Mouse (Mus musculus) left cerebral cortex, postnatal 10 days (tissue): ENCODE data around the gene Acad12. TPM values are rescaled to one million over a fixed set of nuclear protein-coding genes. Genes with fewer than 3 reads are reported as not detected.
"Not testable (repeated sequence)": the region's sequence is repeated elsewhere in the genome, so short reads cannot be mapped to it uniquely, and the experiment has no call there.

Experiments used
- DNase-seq, 2 experiments: peaks; one replicate each; pipeline ENCODE4 v3.0.0; 2021 to 2022; ENCODE audit warnings: low spot score in 2 of 2, mixed read lengths in 1 of 2; ENCODE audit errors: extremely low spot score in 1 of 2
- intact Hi-C: fragments of 180-260 bp; cut with DNase I; formaldehyde crosslinking; loops from one replicate; pipeline ENCODE4 v1.15.1; 2025
- total RNA-seq, 2 experiments: library from RNA; stranded (reverse); gene quantifications; 2 replicates each; pipeline ENCODE4 v1.2.3; 2021

Acad12 gene
- total RNA-seq, result 1 to 10 TPM; 4.0 to 5.4 TPM

DNA sequence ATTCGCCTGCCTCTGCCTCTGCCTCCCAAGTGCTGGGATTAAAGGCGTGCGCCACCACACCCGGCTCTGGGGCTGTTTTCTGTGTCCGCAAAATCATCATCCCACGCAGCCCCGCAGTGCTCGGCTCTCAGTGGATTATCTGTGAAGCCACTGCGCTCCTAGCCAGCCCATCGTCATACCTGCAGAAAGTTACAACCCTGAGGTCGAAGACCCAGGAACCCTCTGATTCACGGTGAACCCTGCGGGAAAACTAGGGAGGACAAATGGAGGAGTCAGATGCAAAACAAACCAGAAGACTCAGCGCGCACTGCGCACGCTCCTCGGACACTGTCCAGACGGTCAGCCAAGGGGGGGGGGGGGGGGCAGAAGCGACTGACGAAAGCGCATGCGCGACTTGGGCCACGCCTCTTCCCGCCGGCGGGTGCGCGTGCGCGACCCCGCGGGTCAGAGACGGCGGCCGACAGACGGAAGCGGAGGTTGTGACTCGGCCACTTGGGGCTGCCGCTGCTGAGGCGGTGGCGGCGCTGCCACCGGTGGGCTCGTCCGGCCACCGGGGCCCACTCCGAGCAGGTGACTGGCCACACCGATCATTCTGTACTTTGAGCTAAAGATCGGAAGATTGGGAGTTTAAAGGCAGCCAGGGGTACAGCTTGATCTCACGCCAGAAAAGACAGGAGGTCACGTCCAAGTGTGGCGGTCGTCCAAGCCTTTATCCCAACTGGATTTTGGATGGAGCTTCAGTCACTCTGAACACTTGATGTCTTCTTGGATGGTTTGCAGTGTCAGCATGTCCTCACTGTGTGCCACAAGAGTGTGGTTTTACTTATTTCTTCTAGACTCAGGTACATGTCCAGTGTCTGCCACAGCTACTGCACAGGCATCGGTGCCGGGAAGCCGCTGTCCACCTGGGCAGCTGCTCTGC lies at the start of gene Acad12:
Gene Acad12, minus strand, starts transcription at position 347 of the 922 bp plus-strand sequence.
- intact Hi-C loops, result no loop called here

DNA sequence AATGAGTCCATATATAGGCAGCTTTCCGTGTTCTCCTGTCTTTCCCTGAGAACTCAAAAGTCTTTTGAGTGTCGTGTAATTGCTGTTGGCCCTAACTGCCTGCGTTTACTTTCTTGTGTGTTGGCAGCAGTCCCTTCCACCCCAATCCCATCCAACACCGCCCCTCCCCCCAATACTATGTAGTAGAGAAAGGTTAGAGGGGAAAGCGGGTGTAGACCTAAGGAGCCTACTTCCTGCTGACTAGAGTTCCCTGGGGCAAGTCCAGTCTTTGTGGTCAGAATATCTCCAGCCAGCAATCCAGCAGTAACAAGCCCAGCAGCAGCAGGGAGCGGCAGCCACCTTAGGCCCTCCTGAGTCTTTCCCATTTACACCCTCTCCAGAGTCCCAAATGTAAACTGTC lies 49.7 kb upstream of the Acad12 start:
- intact Hi-C loops, result no loop called here
- no peak for DNase-seq

More for the DNA sequence above, at the start of gene Acad12:
- DNase-seq, result peak; percentile 48 to 90

DNA sequence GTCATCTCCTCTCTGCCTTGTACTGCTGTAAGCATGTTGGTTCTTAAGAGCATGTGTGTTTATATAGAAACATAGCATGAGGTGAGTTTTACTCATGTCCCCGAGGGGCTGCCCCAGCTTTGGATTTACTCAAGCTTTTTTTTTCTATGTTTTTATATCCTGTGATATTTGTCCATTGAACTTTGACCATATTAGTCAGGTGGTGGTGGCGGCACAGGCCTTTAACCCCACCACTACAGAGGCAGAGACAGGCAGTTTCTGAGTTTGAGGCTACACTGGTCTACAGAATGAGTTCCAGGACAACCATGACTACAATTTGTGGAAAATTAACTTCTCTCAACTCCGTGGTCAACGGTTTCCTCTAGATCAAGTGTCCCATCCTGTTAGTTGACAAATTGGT lies 48.3 kb upstream of the Acad12 start:
- no peak for DNase-seq
- intact Hi-C loops, result no loop called here

DNA sequence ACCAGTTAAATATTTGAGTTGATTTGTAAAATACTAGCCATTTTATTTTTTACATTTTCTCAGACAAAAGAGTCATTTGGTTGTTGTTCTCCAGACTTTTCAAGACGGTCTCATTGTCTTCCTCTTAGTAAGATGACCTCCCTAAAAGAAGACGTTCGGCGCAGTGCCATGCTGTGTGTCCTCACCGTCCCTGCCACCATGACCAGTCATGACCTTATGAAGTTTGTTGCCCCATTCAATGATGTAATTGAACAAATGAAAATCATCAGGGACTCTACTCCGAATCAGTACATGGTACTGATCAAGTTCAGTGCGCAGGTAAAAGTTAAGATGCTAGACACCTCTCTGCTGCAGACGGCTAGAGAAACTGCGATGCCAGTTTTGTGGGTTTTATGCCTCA lies 46.2 kb upstream of the Acad12 start:
- intact Hi-C loops, result no loop called here
- DNase-seq, result no peak

DNA sequence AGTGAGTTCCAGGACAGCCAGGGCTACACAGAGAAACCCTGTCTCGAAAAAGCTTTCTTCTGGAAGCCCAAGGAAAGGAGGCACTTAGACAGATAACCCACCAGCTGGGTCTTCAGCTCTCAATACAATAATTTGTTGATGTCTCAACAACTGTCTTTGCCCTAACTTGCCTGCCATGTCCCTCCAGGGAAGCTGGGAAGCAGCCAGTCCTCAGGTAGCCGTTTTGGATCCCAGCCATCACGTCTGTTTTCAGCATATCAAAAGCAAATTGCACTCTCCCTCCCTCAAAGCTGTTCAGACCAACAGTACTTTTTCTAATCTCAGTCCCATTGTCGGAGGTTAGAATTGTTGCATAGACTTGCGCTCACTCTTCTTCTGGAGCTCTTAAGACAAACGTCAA lies 45.3 kb upstream of the Acad12 start:
- intact Hi-C loops, result no loop called here

DNA sequence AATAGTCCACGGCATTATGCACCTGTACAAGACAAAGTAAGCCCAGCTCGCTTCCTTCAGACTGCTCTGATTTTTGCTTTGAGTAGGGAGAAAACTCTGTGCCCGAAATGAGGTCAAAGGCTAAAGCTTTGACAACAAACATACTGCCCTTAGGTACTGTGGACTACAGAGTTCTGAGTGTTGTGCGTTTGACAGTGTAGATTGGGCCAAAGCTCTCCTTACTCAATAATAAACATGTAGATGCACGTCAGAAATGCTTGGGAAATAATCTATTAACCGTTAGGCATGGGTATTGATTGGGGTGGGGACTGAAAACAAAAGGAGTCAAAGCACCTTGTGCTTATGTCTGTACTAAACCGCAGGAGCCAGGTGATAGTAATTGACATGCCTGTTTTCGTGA lies 44.7 kb upstream of the Acad12 start:
- DNase-seq, result no peak
- intact Hi-C loops, result no loop called here

More for the DNA sequence above, 45.3 kb upstream of the Acad12 start:
- DNase-seq, result no peak

DNA sequence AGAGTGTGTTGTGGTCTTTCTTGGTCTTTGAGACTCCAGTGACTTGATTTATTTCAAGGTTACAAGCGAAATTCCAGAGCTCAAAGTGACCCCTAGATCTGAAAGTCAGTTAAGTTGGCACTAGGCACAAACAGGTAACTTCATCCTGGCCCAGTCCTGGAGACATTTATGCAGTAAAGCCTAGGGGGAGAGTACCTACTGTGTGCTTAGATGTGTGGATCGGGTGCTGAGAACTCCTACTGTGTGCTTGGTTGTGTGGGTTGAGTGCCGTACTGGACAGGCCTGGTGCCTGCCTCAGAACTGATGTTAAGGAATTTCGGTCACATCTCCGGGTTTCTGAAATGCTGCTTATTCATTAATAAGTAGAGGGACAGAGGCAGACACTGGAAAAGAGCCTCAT lies 42.8 kb upstream of the Acad12 start:
- no peak for DNase-seq
- intact Hi-C loops, result no loop called here

DNA sequence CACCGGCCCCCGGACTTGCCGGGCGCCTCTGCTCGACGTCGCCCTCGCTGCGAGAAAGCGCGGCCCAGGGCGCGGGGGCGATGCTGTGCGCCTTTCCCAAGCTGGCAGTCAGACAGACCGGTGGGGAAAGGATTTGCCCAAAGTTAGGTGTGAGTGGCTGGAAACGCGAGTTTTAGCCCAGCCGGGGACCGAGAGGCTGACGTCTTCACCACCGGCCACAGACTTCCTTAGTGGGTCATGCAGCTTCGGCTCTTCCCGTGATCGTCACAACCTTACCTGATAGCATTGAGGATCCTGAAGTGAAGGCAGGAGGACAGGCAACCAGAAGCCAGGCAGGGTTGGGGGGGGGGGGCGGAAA lies 42.1 kb upstream of the Acad12 start:
- intact Hi-C loops, result no loop called here
- DNase-seq, result peak in 1 of 2 experiments; percentile 63

DNA sequence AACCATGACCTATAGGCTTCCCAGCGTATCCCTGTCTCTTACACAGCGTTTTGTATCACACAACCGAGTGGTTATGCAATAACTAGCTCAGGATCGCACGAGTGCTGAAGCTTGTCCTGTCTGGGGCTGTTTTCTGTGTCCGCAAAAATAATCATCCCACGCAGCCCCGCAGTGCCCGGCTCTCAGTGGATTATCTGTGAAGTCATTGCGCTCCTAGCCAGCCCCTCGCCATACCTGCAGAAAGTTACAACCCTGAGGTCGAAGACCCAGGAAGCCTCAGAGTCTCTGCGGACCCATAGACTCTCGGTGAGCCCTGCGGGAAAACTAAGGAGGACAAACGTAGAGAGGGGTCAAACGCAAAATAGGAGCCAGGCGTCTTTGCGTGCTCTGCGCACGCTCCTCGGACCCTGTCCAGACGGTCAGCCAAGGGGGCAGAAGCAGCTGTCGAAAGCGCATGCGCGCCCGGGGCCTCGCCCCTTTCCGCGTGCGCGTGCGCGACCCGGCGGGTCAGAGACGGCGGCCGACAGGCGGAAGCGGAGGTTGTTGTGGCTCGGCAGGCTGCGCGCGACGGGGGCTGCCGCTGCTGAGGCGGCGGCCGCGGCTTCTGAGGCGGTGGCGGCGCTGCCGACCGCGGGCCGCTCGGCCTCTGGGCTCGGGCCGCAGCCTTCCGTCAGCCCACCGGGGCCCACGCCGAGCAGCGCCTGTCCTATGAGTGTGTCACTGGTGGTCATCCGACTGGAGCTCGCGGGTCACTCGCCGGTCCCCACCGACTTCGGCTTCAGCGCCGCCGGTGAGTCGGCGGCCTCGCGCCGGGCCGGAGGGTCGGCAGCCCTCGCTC lies 41.5 kb upstream of the Acad12 start, which contains the start of the genes Acad10 and Brap:
Gene Acad10, minus strand, starts transcription at position 456 of the 838 bp plus-strand sequence.
Gene Brap, plus strand, starts transcription at position 505 of the 838 bp plus-strand sequence.
- intact Hi-C loops, result no loop called here
- DNase-seq, result peak; percentile 90 to 96

DNA sequence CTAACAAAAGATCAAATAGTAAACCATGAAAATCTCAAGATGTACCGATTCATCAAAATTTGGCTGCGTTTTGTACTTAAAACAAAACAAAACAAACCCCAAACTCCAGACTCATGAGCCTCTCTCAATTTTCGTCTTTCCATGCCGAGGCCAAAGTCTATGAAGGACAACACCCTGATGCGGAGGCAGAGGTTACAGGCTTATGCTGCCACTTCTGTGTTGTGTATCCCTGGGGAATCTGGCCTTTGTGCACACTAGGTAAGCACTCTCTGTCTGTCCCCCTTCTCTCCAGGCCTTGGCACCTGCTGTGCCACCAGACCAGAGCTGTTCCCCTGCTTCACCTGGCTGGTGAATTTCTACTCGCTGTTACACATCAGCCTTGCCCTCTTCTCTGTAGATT lies 38.9 kb upstream of the Acad12 start:
- intact Hi-C loops, DNase-seq: not testable (repeated sequence)

DNA sequence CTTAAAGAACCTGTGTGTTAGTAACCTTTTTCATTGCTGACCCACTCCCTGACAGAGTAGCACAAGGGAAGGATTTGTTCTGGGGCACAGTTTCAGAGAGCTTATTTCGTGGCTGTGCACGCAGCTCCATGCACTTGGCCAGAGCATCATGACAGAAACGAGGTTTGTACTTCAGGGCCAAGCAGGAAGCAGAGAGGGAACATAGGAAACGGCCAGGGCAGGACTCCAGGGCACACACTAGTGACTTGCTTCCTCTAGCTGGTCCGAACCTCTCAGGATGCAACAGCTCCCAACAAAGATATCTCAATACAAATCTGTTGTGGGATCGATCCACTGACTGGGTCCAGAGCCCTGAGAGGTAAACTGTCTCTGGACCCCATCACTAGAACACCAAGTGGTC lies 38.1 kb upstream of the Acad12 start:
- DNase-seq, intact Hi-C loops: not testable (repeated sequence)

DNA sequence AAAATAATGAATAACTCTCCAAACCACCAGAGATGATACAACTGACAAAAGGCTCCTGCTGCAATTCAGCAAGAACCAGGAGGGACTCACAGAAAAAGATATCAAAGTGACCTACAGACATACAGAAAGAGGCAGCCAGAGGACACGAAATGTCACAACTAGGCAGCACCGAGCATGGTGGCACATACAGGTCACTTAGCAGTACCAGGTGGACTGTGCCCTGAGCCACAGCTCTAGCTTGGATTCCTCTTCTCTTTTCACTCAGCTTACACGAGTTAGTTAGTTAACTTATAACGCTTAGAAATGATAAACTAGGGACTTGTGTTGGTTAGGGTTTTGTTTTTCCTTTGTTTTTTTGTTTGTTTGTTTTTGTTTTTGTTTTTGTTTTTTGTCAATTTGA lies 35.8 kb upstream of the Acad12 start:
- intact Hi-C loops, result no loop called here
- DNase-seq, result no peak

DNA sequence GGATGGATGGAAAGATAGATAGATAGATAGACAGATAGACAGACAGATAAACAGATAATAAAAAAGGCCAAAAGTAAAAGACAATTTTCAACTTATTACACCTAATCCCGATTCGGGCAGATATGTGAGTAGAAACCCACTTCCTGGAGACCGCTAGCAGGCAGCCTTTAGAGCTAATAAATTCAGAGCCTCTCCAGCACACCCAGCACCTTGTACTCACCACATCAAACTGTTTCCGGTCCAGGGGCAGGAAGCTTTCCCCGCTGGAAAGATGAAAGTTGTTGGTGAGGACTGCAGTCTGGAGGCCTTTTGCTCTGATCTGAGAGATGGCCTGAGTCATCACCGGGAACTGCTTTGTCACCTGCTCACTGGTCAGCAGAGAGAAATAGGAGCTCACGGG lies 30.4 kb upstream of the Acad12 start:
- intact Hi-C loops, result no loop called here
- no peak for DNase-seq

DNA sequence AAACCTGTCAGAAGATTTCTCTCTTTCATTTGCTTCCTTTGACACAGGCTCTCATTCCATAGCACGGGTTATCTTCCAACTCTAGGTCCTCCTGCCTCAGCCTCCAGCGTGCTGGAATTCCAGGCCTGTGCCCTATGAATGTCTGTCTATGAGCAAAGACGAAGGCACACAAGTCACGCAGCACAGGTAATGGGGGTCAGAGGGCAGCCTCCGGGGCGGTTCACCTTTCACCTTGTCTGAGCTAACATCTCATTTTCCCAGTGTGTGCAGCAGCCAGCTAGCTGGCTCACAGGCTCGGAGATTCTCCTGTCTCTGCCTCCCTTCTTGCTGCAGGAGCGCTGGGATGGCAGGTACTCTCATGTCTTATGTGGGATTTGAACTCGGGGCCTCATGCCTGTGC lies 20.9 kb upstream of the Acad12 start:
- intact Hi-C loops, result no loop called here
- DNase-seq, result no peak

DNA sequence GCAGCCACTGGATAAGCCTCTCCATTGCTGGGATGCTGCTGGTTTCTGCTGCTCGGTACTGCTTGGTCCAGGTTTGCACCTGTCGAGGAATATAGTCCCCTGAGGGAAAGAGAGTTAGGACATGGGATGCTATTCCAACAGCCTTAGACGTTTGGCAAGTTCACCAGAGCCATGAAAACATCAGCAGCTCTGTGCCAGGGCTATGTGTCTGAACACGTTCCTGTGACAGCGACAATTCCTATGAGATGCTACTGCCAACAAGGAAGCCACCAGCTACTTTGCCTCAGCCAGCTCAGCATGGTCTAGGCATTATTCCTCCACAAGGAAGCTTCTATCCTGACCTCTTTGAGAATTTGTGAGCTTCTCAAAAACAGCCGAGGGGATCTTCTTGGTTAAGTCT lies 18.6 kb upstream of the Acad12 start:
- DNase-seq, result no peak
- intact Hi-C loops, result no loop called here

DNA sequence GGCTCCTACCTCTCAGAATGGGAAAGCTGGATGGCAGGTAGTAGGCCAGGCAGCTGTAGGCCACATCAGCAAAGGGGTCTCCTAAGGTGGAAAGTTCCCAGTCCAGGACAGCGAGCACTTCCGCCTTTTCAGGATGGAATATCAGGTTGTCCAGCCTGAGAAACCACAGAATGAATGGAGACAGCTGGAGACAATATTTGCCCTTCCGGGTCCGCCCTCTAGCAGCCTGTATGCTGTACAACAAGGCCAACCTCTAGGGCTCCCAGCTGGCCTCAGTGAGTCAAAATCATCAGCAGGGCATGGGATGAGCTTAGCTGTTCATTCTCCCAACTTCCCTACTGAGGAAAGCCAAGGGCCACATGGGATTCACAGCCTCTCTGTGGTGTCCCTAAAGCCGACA lies 15.9 kb upstream of the Acad12 start:
- intact Hi-C loops, result no loop called here
- DNase-seq, result no peak

DNA sequence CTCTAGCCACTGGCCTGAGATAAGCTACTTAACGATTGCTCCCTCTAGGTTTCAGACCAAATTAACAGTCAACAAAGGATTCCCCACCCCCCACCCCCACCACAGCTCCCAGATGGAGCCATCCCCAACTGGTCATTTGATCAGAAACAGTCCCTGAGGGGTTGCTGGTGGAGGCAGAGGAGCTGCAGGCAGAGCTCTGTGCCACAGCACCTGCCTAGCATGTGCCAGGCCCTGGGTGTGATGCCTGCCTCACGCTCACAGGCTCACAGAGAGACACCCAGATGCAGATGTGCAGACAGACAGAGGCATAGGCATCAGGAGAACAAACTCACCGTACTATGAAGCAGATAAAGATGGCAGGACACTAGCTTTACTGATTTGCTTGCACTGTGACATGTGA lies 14.1 kb upstream of the Acad12 start:
- no peak for DNase-seq

DNA sequence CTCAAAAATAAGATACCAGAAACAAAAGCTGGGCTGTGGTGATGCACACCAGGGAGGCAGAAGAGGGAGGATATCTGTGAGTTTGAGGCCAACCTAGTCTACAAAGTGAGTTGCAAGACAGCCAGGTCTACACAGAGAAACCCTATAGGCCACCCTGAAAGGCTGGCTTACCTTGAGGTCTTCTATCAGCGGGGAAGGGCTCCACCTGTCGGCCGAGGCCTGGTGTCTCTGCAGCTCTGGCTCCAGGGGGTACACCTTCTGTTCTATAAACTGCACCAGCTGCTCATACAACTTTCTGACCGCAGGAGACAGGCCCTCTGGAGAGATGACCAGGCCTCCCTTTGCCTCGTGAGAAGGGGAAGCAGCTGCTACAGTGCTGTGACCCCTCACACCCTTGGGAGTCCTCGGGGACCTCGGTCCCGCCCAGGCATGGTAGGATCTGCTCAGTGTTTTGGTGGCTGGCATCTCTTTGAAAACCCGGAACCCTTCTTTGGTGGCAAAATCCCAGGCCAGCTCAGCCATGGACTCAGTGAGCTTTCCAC lies 12.4 kb upstream of the Acad12 start:
- intact Hi-C loops, DNase-seq: not testable (repeated sequence)

More for the DNA sequence above, 14.1 kb upstream of the Acad12 start:
- intact Hi-C loops, result no loop called here

DNA sequence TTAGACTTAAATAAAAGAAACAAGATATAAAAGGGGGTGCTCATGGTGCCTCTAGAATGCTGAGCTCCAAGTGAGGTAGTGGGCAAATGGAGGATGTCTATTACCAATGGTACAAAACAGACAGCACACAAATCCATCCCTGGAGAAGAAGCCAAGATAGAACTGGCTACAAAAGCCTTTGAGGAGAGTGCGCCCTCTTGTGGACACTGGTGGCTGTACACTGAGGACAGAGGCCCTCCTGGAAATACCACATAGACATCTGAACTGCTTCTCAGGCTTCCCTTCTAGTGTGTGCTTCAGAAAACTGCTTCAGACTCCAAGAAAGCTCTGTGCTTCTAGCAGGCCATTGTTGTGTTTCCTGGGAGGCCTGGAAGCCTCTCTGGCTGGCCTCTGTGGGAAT lies 9.1 kb upstream of the Acad12 start:
- intact Hi-C loops, result no loop called here
- DNase-seq, result peak; percentile 28 to 73
